Mouse (Mus musculus) thymus, adult 2 months (tissue): ENCODE measurements at regions not wholly inside any gene's neighbourhood (a gene's known extent, or its start where the extent isn't known, plus 50 kb on each side); places are given as distances from the start of the nearest gene placed in this dataset.

Source experiments
- CTCF ChIP-seq: fragments of 200-500 bp; IDR thresholded peaks from 2 replicates; pipeline ENCODE4 v1.5.1; 2012; ENCODE audit warnings: mild to moderate bottlenecking, control low read depth, low read length, moderate library complexity, borderline replicate concordance; ENCODE audit not compliant: control insufficient read depth, poor library complexity, insufficient read depth; ENCODE audit errors: extremely low read depth
- POLR2A ChIP-seq: fragments of 200-500 bp; IDR thresholded peaks from 2 replicates; pipeline ENCODE4 v1.6.1; 2012; ENCODE audit warnings: mild to moderate bottlenecking, low read length, control low read depth, moderate library complexity; ENCODE audit not compliant: control insufficient read depth, poor library complexity, insufficient read depth; ENCODE audit errors: extremely low read depth

DNA sequence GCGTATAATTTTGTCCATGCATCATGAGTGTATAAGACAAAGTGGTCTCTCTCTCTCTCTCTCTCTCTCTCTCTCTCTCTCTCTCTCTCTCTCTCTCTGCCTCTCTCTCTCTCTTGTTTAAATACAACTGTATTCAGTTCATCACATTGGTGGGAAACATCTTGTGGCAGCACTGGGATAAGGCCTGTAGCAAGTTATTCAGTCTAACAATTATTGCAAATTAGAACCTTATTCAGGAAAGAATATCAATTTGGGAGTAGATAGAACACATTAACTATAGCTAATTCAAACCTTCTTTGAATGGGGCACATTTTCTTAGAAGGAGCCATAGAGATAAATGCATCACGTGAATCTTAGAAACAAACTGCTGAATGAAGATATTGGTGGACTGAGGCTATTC lies 226.4 kb downstream of the Tmem161b start:
- no peak for TF ChIP-seq CTCF
- TF ChIP-seq POLR2A: no peak
